Mouse (Mus musculus) c-Kit-negative CD71-positive TER-119-positive erythroid progenitor cells, embryonic 14.5 days (primary cell): ENCODE measurements around the gene Bod1l.
A peak's percentile ranks its signal among the peaks of the same experiment; 100 is the strongest.

Experiments used
- DNase-seq: peaks from one replicate; pipeline ENCODE4 v3.0.0-alpha.2; 2013; ENCODE audit warnings: low read depth, low spot score

Gene Bod1l

GRCm38 (mm10) chr5:41801622-41802021 lies 42.5 kb downstream of the Bod1l start:
- DNase-seq, result no peak

- no peak for DNase-seq
Measured at GRCm38 (mm10) chr5:41794434-41794833, 49.7 kb downstream of the Bod1l start.

GRCm38 (mm10) chr5:41790517-41790916 lies 53.6 kb downstream of the Bod1l start:
- DNase-seq, result no peak

GRCm38 (mm10) chr5:41788877-41789276 lies 55.2 kb downstream of the Bod1l start:
- no peak for DNase-seq

GRCm38 (mm10) chr5:41781890-41782289 lies 62.2 kb downstream of the Bod1l start:
- no peak for DNase-seq

GRCm38 (mm10) chr5:41780026-41780425 lies 64.1 kb downstream of the Bod1l start:
- no peak for DNase-seq

- no peak for DNase-seq
Measured at GRCm38 (mm10) chr5:41775728-41776127, 68.4 kb downstream of the Bod1l start.

GRCm38 (mm10) chr5:41775273-41775672 lies 68.8 kb downstream of the Bod1l start:
- DNase-seq, result no peak

- peak; percentile 22 for DNase-seq
Measured at GRCm38 (mm10) chr5:41768382-41769040, 75.6 kb downstream of the Bod1l start.

- DNase-seq, result no peak
Measured at GRCm38 (mm10) chr5:41767296-41768200, 76.6 kb downstream of the Bod1l start.

GRCm38 (mm10) chr5:41766406-41767010 lies 77.6 kb downstream of the Bod1l start:
- no peak for DNase-seq

GRCm38 (mm10) chr5:41765626-41766405 lies 78.3 kb downstream of the Bod1l start:
- no peak for DNase-seq

- no peak for DNase-seq
Measured at GRCm38 (mm10) chr5:41763731-41764721, 80.1 kb downstream of the Bod1l start, which contains the start of gene Nkx3-2. Gene Nkx3-2, minus strand, starts transcription at chr5:41764501.

GRCm38 (mm10) chr5:41762947-41763730 lies 81.0 kb downstream of the Bod1l start:
- DNase-seq, result no peak

- DNase-seq, result no peak
Measured at GRCm38 (mm10) chr5:41762141-41762946, 81.8 kb downstream of the Bod1l start.

GRCm38 (mm10) chr5:41761509-41762140 lies 82.5 kb downstream of the Bod1l start:
- no peak for DNase-seq

GRCm38 (mm10) chr5:41760831-41761508 lies 83.1 kb downstream of the Bod1l start:
- no peak for DNase-seq

GRCm38 (mm10) chr5:41760071-41760470 lies 84.0 kb downstream of the Bod1l start:
- no peak for DNase-seq
